Mouse (Mus musculus) bone marrow macrophage, adult 2 months (primary cell): ENCODE results near the gene Tbata. TPM values are rescaled to one million over a fixed set of nuclear protein-coding genes. Genes with fewer than 3 reads are reported as not detected.

Source experiments
- H3K27ac ChIP-seq: 2 replicates; pipeline ENCODE4 v1.5.1; 2012; ENCODE audit warnings: low read depth, low read length; ENCODE audit not compliant: insufficient read depth
- H3K4me1 ChIP-seq: 2 replicates; pipeline ENCODE4 v1.6.1; 2012; ENCODE audit warnings: low read length; ENCODE audit not compliant: control insufficient read depth, insufficient read depth
- H3K4me3 ChIP-seq: 2 replicates; pipeline ENCODE4 v1.5.1; 2012; ENCODE audit warnings: mild to moderate bottlenecking, low read length, moderate library complexity; ENCODE audit not compliant: insufficient read depth
- CTCF ChIP-seq: IDR thresholded peaks from 2 replicates; pipeline ENCODE4 v1.5.1; 2012; ENCODE audit warnings: low read depth, mild to moderate bottlenecking, low read length, moderate library complexity
- POLR2A ChIP-seq: IDR thresholded peaks from 2 replicates; pipeline ENCODE4 v1.6.1; 2012; ENCODE audit warnings: mild to moderate bottlenecking, low read depth, low read length, borderline replicate concordance
- polyA plus RNA-seq: library from polyadenylated mRNA; stranded (reverse); fragments of >200 nt; gene quantifications from 2 replicates; pipeline ENCODE4 v1.2.4, GENCODE M21; 2012; ENCODE audit not compliant: missing spikeins, insufficient read depth, insufficient read length

Tbata gene
- polyA plus RNA-seq, 1 experiment: not detected

DNA sequence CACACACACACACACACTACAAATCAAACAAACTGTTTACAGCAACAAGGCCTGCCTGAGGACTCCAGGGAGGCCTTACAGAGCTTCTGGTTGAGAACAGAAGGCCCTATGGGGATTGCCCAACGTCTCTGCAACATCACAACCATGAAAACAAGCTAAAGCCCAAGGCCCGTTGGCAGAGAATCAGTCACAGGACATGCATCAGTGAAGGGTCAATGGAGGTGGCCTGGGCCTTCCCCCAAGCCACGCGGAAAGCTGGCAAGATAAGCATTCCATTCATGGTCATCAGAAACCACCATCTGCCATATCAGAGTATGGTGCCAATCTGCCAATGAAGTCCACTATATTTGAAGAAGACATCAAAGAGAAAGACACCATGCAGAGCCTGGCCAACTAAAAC, 11.1 kb upstream of the Tbata start:
- no peak for TF ChIP-seq CTCF
- TF ChIP-seq POLR2A: no peak
- no peak overlapping the region for H3K27ac ChIP-seq
- H3K4me1 ChIP-seq: peaks cover 6% of the 10 kb centered on the region
- H3K4me3 ChIP-seq: no peak overlapping the region

- no peak overlapping the region for H3K4me3 ChIP-seq
- TF ChIP-seq CTCF (no peak), POLR2A (no peak)
- H3K27ac ChIP-seq: no peak overlapping the region
Measured at GRCm38 (mm10) chr10:61162366-61162765, 9.4 kb upstream of the Tbata start.

DNA sequence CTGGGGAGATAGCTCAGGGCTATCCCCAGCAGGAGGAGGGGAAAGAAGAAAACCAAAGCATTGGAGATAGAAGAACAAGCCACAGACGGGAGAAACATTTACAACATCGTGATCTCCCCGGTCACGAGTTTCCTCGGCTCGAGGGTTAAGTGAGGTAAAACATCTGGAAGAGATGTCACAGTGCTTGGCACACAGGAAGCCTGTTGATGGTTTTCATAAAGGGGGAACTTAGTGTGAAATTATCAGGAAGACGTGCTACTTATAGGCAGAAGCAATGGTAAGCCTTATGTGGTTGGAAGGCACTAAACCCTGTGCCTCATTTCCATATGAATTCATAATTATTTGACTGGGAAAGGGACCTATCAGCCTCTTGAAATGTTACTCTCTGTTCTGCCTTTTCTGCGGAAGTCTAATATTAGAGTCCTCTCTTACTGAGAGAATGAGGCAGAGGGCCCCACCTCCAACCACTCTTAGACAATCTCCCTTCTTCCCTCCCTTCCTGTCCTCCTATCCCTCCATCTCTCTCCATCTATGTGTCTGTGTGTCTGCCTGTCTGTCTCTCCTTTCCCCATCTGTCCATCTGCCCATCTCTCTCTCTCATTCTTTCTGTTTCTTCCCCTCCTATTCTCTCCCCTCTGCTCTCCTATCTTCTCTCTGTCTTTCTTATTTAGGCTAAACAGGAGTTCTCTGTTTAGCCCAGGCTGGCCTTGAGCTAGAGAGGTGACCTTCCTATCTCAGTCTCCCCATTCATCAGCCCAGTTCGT, 4.2 kb upstream of the Tbata start:
- no peak for TF ChIP-seq CTCF
- no peak for TF ChIP-seq POLR2A
- no peak overlapping the region for H3K4me3 ChIP-seq
- H3K4me1 ChIP-seq: peaks cover 38% of the 10 kb centered on the region
- peak overlapping the region; percentile 99 for H3K27ac ChIP-seq

More at GRCm38 (mm10) chr10:61162366-61162765, 9.4 kb upstream of the Tbata start:
- H3K4me1 ChIP-seq: peaks cover 17% of the 10 kb centered on the region

DNA sequence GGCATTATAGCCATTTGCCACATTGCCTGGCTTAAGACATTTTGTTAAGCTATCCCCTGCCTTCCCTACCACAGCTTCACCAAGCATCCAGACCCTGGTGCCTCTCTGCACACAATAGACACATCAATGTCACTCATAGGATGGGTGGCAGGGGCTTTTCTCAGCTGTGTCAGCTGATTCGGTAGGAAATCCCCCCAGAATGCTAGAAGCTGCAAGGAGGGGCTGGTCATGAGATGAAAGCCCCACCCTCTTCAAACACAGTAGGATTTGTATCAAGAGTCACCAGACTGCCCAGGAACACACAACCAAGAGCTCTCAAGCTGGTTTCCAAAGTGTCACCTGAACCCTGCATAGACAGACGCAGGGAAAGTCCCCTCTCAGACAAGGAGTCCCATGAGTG, 3.4 kb upstream of the Tbata start:
- peak overlapping the region; percentile 99 for H3K27ac ChIP-seq
- no peak for TF ChIP-seq CTCF
- TF ChIP-seq POLR2A: no peak
- no peak overlapping the region for H3K4me3 ChIP-seq
- H3K4me1 ChIP-seq: peaks cover 38% of the 10 kb centered on the region

- Histone ChIP-seq H3K27ac (no peak overlapping the region), H3K4me1 (peaks cover 29% of the 10 kb centered on the region), H3K4me3 (no peak overlapping the region)
- TF ChIP-seq CTCF (no peak), POLR2A (no peak)
Measured at GRCm38 (mm10) chr10:61172496-61172895, 742 bp downstream of the Tbata start.

DNA sequence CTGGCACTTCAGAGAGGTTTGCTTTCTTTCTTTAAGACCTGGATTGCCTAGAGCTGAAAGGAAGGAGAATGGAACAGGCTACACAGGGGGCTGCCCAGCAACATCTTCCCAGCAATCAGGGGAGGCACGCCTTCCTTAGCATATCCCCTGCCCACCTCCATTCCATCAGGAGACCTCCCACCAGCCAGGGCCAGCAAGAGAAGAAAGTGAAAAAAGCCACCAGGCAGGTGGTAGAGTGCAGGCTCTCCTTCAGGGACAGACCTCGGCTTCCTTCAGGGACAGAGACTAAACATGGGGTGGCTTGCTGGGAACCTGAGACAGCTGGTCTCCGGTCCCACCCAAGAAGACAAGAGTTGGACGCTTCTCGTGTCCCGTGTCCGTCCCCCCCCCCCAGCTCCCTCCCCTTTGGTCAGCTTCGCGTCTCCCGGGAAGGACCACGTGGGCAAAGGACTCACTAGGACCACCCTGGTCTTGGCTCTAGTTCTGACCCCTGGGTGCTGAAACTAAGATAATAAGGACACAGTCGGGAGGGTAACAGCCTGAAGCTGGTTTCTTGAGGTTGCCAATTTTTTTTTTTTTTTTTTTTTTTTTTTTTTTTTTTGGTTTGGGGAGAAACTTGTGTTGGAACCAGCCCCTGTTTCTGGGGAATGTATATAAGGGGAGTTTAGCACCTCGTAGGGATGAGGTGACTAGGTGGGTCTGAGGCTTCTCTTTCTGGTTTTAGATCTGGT, 3.1 kb downstream of the Tbata start:
- TF ChIP-seq POLR2A (no peak), CTCF (no peak)
- no peak overlapping the region for H3K27ac ChIP-seq

GRCm38 (mm10) chr10:61175442-61176204, 3.9 kb downstream of the Tbata start:
- Histone ChIP-seq H3K27ac (no peak overlapping the region), H3K4me1 (peaks cover 11% of the 10 kb centered on the region), H3K4me3 (peak overlapping the region; percentile 44)
- TF ChIP-seq POLR2A: no peak
- TF ChIP-seq CTCF: peak; percentile 82

More for the DNA sequence above, 3.1 kb downstream of the Tbata start:
- Histone ChIP-seq H3K4me3 (no peak overlapping the region), H3K4me1 (peaks cover 11% of the 10 kb centered on the region)

DNA sequence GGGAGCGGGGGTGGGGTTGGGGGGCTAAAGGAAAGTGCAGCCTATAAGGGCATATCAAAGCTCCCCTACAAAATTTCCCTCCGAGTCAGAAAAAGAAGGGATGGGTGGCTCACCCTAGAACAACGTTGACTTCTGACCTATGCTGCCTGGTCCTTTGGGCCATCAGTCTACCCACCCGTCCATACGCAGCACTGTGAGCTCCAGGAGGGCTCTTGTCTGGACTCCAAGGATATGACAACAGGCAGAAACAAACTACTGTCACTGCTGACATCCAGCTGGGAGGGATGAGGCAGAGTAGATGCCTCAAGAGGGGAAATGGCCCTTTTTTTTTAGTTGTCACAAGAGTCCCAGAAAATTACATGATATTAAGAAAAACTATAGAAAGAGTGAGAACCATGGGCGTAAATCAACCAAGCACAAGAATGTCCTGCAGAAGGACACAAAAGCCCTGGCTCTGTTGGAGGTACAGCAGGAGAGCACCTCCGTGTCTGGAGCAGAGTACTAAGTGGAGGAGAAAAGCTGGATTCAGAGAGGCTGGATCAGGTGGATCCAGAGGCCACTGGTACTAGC, 4.6 kb downstream of the Tbata start:
- no peak for TF ChIP-seq CTCF
- Histone ChIP-seq H3K4me1 (peaks cover 11% of the 10 kb centered on the region), H3K27ac (no peak overlapping the region), H3K4me3 (no peak overlapping the region)

DNA sequence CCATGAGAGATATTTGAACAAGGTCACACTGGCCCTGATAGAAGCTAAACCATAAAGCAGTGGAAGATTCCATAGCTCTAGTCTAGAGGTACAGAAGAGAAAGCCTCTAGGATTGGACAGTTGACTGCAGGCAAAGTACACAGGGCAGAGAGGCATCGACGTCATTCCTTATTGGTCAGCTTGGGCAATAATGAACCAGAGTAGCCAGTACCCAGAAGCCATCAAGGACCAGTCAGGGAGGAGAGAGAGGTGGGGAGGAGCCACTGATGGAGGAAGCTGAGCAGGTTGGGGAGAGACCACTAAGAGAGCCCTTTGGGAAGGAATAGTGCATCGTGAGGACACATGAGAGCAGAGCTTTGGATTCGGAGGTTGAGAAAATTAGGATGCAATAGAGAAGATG, 6.0 kb downstream of the Tbata start:
- Histone ChIP-seq H3K4me3 (no peak overlapping the region), H3K4me1 (peaks cover 8% of the 10 kb centered on the region), H3K27ac (no peak overlapping the region)
- TF ChIP-seq POLR2A (no peak), CTCF (no peak)

- TF ChIP-seq POLR2A: no peak
- no peak for TF ChIP-seq CTCF
- H3K4me1 ChIP-seq: peaks cover 9% of the 10 kb centered on the region
Measured at GRCm38 (mm10) chr10:61178687-61179086, 6.9 kb downstream of the Tbata start.

More at GRCm38 (mm10) chr10:61178687-61179086, 6.9 kb downstream of the Tbata start:
- Histone ChIP-seq H3K4me3 (no peak overlapping the region), H3K27ac (no peak overlapping the region)
